9 mouse cellular contexts compared by ENCODE assay signal in genomic region chr5:136467360-136467999, GRCm38 (mm10).
DNase-seq lines count a peak whose midpoint lies in the region; ATAC-seq and TF ChIP-seq lines count a peak whose summit lies in the region.
"Had no signal": no experiment of that assay in that cellular context is flagged by ENCODE, and none has a peak within 500 bp of the region (broad histone marks: within the 10 kb centered on the region; RNA-seq: fewer than 3 reads in every experiment).

No protein-coding gene starts in this region.

- WGBS in intestine, postnatal 0 days, result 21% methylated on average over 6 of the region's 8 CpGs
- 13% methylated on average over 6 of the region's 8 CpGs for WGBS in lung, embryonic 15.5 days

- H3K4me3 ChIP-seq in intestine, postnatal 0 days (ENCODE audit: low read depth, low read length), result no peak overlapping the region
- no peak overlapping the region for H3K4me3 ChIP-seq in lung, embryonic 15.5 days
- H3K4me3 ChIP-seq: myocyte had no signal

- peak; percentile 49 for TF ChIP-seq CTCF in intestine, postnatal 0 days (IDR thresholded peaks at IDR 0.05; ENCODE audit: low read depth)

- ATAC-seq in common myeloid progenitor, adult 5-6 weeks (replicated peaks; ENCODE audit: low read depth, poor library complexity, severe bottlenecking), result peak; percentile 42; the same call in 1 of the 2 replicates
- ATAC-seq in intestine, postnatal 0 days, result peak; percentile 43
- peak; percentile 60; the same call in 1 of the 2 replicates for ATAC-seq in lung, embryonic 15.5 days (ENCODE audit: borderline replicate concordance, extremely low read depth, low FRiP score, low TSS enrichment)

- no peak overlapping the region for H3K4me2 ChIP-seq in intestine, postnatal 0 days (replicated peaks; ENCODE audit: low read depth)
- no peak overlapping the region for H3K4me2 ChIP-seq in lung, embryonic 15.5 days

- H3K9me3 ChIP-seq in intestine, postnatal 0 days (ENCODE audit: control insufficient read depth), result no peaks in the 10 kb centered on the region
- no peaks in the 10 kb centered on the region for H3K9me3 ChIP-seq in lung, embryonic 15.5 days

- intact Hi-C loops in gastrocnemius, postnatal 36 days (cut with DNase I), result no loop called here

- no peak overlapping the region for H3K9ac ChIP-seq in intestine, postnatal 0 days (ENCODE audit: low read depth, low read length)
- no peak overlapping the region for H3K9ac ChIP-seq in lung, embryonic 15.5 days

- peaks cover 11% of the 10 kb centered on the region; the same call in 1 of the 2 replicates for H3K4me1 ChIP-seq in intestine, postnatal 0 days (replicated peaks; ENCODE audit: control insufficient read depth, insufficient read depth, low read length)
- H3K4me1 ChIP-seq in lung, embryonic 15.5 days, result peaks cover 78% of the 10 kb centered on the region

- H3K27me3 ChIP-seq in intestine, postnatal 0 days (replicated peaks; ENCODE audit: control insufficient read depth, insufficient read depth, low read length), result no peaks in the 10 kb centered on the region
- H3K27me3 ChIP-seq in lung, embryonic 15.5 days, result no peaks in the 10 kb centered on the region

- no peaks in the 10 kb centered on the region for H3K36me3 ChIP-seq in intestine, postnatal 0 days (ENCODE audit: control insufficient read depth, insufficient read depth)
- no peaks in the 10 kb centered on the region for H3K36me3 ChIP-seq in lung, embryonic 15.5 days

- peak; percentile 69 for DNase-seq in gastrocnemius, adult 18-20 months (ENCODE audit: low spot score)
- no peak for DNase-seq in gastrocnemius, postnatal 36 days
- DNase-seq in heart, adult 9 months (ENCODE audit: low spot score in 2 of 2), result peak; percentile 82 to 87
- DNase-seq in retina, embryonic 14.5 days (ENCODE audit: low spot score), result peak; percentile 82
- no peak for DNase-seq in left cerebral cortex, adult 11 months (ENCODE audit: low spot score)

- H3K27ac ChIP-seq in intestine, postnatal 0 days (ENCODE audit: low read depth, low read length), result no peak overlapping the region
- peak overlapping the region; percentile 0; the same call in 1 of the 2 replicates for H3K27ac ChIP-seq in lung, embryonic 15.5 days

Comparison
In these comparisons a context has a peak if more than half of its experiments do, and no peak if none do; other contexts are left out.
1. DNase-seq: peak in gastrocnemius, adult 18-20 months (single experiment), heart, adult 9 months (2 of 2) and retina, embryonic 14.5 days (single experiment); none in gastrocnemius, postnatal 36 days (0 of 2) and left cerebral cortex, adult 11 months (single experiment).
2. Peak in every context shown above with its lines, with median percentiles within 50 percentile points of each other: ATAC-seq.